Mouse (Mus musculus): ENCODE data around the gene Cryba2. TPM values are rescaled to one million over a fixed set of nuclear protein-coding genes. Genes with fewer than 3 reads are reported as not detected.
A peak's percentile ranks its signal among the peaks of the same experiment; 100 is the strongest.

Gene Cryba2
- polyA plus RNA-seq, 1 experiment from 2014 or later: not detected

MicroRNAs encoded within 50 kb of the gene (microRNA counts, 519-probe panel; counts per million panel counts)
- 3,520 counts per million, percentile 70 among the panel's probes with 10 or more counts for microRNA mmu-miR-375

Small RNA genes within 50 kb of the gene (microRNA-seq; reads per million reads assigned to microRNA genes)
- gene Mir375: 3,293 reads per million, percentile 86 among the genes with 10 or more reads in this experiment

Other genes with a start within 250 kb of the Cryba2 start
- gene Ttll4, start 231.4 kb downstream of the Cryba2 start, polyA plus RNA-seq (2015; fragmentation: Nextera tagmentation; extraction: Ambion mirVana): 15.8 and 16.5 TPM in 2 replicates
- 2.6 and 4.4 TPM in 2 replicates for gene Cyp27a1, start 179.6 kb downstream of the Cryba2 start, polyA plus RNA-seq (2015; fragmentation: Nextera tagmentation; extraction: Ambion mirVana)
- 0.67 and 1.7 TPM in 2 replicates for gene Prkag3, start 143.9 kb downstream of the Cryba2 start, polyA plus RNA-seq (2015; fragmentation: Nextera tagmentation; extraction: Ambion mirVana)
- 0.29 and 0.68 TPM in 2 replicates for gene Wnt6, start 121.3 kb downstream of the Cryba2 start, polyA plus RNA-seq (2015; fragmentation: Nextera tagmentation; extraction: Ambion mirVana)
- gene Wnt10a, start 101.6 kb downstream of the Cryba2 start, polyA plus RNA-seq (2015; fragmentation: Nextera tagmentation; extraction: Ambion mirVana): 0.10 and 0.11 TPM in 2 replicates
- not detected in 2 replicates for gene Cdk5r2, start 38.2 kb downstream of the Cryba2 start, polyA plus RNA-seq (2015; fragmentation: Nextera tagmentation; extraction: Ambion mirVana)
- not detected in 2 replicates for gene Fev, start 7.7 kb downstream of the Cryba2 start, polyA plus RNA-seq (2015; fragmentation: Nextera tagmentation; extraction: Ambion mirVana)
- 2.7 and 2.9 TPM in 2 replicates for gene Cfap65, start 42.5 kb upstream of the Cryba2 start, polyA plus RNA-seq (2015; fragmentation: Nextera tagmentation; extraction: Ambion mirVana)
- gene Ihh, start 58.5 kb upstream of the Cryba2 start, polyA plus RNA-seq (2015; fragmentation: Nextera tagmentation; extraction: Ambion mirVana): 0.18 and 0.21 TPM in 2 replicates
- gene Nhej1, start 232.1 kb upstream of the Cryba2 start, polyA plus RNA-seq (2015; fragmentation: Nextera tagmentation; extraction: Ambion mirVana): 10.4 and 10.5 TPM in 2 replicates
- gene Slc23a3, start 240.7 kb upstream of the Cryba2 start, polyA plus RNA-seq (2015; fragmentation: Nextera tagmentation; extraction: Ambion mirVana): 0.33 and 0.36 TPM in 2 replicates
- gene Cnppd1, start 249.6 kb upstream of the Cryba2 start, polyA plus RNA-seq (2015; fragmentation: Nextera tagmentation; extraction: Ambion mirVana): 44.8 and 50.1 TPM in 2 replicates
- 44.5 and 46.9 TPM in 2 replicates for gene Retreg2, start 249.6 kb upstream of the Cryba2 start, polyA plus RNA-seq (2015; fragmentation: Nextera tagmentation; extraction: Ambion mirVana)